Mouse (Mus musculus): ENCODE data around the gene Stxbp5. TPM values are rescaled to one million over a fixed set of nuclear protein-coding genes. Genes with fewer than 3 reads are reported as not detected.

The Stxbp5 gene
- 13.6 TPM for polyA plus RNA-seq (2014; fragmentation: Illumina TruSeq; extraction: RNeasy Lipid Tissue Mini Kit (QIAGEN cat#74804); ENCODE audit: low read depth, low replicate concordance)

DNA sequence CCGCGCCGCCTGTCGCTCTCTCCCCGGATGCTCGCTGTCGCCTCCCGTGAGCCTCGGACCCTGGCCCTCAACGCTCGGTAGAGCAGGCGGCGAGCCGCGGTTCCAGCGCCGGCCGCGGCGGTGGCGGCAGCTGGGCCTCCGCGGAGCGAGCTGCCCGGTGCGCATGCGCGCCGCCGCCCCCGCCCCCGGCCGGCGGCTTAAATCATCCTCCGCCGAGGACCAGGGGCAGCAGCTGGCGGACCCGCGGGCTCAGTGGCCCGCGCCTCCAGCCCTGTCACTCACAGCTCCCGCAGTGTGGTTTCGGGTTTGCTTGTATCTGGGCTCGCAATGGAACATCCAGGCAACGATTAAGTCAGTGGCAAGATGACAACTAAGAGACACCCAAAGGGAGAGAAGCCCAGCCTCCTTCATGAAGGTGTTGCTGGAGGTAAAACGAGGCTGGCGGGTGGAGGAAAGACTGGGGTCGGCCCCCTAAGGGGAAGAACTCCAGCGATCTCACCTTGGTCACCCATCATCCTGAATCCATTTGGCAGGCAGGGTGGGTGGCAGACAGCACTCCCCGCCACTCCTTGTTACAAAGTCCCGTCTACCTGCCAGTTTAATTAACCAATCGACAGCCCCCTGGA is at the start of gene Stxbp5:
Stxbp5 (minus strand) TSS at position 9 of the 626 bp plus-strand sequence.

Other genes with a start within 250 kb of the Stxbp5 start
- 0.38 TPM for gene Samd5, start 225.9 kb downstream of the Stxbp5 start, polyA plus RNA-seq (2014; fragmentation: Illumina TruSeq; extraction: RNeasy Lipid Tissue Mini Kit (QIAGEN cat#74804); ENCODE audit: low read depth, low replicate concordance)

Data from testis, adult 10 weeks (tissue).